Mouse (Mus musculus) testis, adult 2 months (tissue): ENCODE results near the gene Uqcrq.

ENCODE experiments used
- CTCF ChIP-seq: fragments of 200-500 bp; IDR thresholded peaks from 2 replicates; pipeline ENCODE4 v1.5.1; 2012; ENCODE audit warnings: low read depth, mild to moderate bottlenecking, inconsistent platforms, low read length, moderate library complexity; ENCODE audit not compliant: control insufficient read depth, insufficient read depth, insufficient replicate concordance
- POLR2A ChIP-seq: fragments of 200-500 bp; IDR thresholded peaks from 2 replicates; pipeline ENCODE4 v1.6.1; 2012; ENCODE audit warnings: low read depth, mild to moderate bottlenecking, inconsistent platforms, low read length, moderate library complexity; ENCODE audit not compliant: control insufficient read depth

DNA sequence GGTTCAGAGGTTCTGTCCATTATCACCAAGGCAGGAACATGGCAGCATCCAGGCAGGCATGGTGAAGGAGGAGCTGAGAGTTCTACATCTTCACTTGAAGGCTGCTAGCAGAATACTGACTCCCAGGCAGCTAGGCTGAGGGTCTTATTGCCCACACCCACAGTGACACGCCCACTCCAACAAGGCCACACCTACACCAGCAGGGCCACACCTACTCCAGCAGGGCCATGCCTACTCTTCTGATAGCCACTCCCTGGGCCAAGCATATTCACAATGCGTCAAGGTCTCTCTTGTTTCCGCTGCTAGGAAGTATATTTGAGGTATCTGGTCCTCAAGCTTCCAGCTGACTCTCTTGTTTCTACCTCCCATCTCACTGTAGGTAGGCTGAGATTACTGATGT, 28.4 kb upstream of the Uqcrq start:
- TF ChIP-seq CTCF (no peak), POLR2A (no peak)
